Mouse (Mus musculus) mouse trophoblast stem cell (cell line): ENCODE measurements around the gene Gpr141.

Experiments
- in situ Hi-C, 2 experiments: fragments of 300-500 bp; cut with MseI, MboI; formaldehyde crosslinking; loops; 2 replicates in 1 of 2; 3 replicates in 1 of 2; pipeline ENCODE4 v1.15.1; 2025

Gpr141 gene

GRCm38 (mm10) chr13:19730826-19731225 lies 93.2 kb downstream of the Gpr141 start:
- in situ Hi-C loops: no loop called here

GRCm38 (mm10) chr13:19718954-19719353 lies 105.1 kb downstream of the Gpr141 start:
- in situ Hi-C loops: no loop called here

- in situ Hi-C loops: no loop called here
Measured at GRCm38 (mm10) chr13:19717201-19717600, 106.9 kb downstream of the Gpr141 start.

GRCm38 (mm10) chr13:19703806-19704205 lies 120.3 kb downstream of the Gpr141 start:
- in situ Hi-C loops: no loop called here

- in situ Hi-C loops: no loop called here
Measured at GRCm38 (mm10) chr13:19701443-19702078, 122.5 kb downstream of the Gpr141 start.

GRCm38 (mm10) chr13:19700733-19701442 lies 123.2 kb downstream of the Gpr141 start:
- in situ Hi-C loops: no loop called here
